Mouse (Mus musculus): Measurements from ENCODE around the gene Ndufaf3.
"Not testable (repeated sequence)": the region's sequence is repeated elsewhere in the genome, so short reads cannot be mapped to it uniquely, and the experiment has no call there.

Gene Ndufaf3

GRCm38 (mm10) chr9:108566815-108567776, at the start of gene Ndufaf3:
TSS of gene Ndufaf3 (minus strand) at chr9:108567434.
- peak; percentile 96 for DNase-seq

- no peak for DNase-seq
These were observed 44.3 kb upstream of the Ndufaf3 start for GRCm38 (mm10) chr9:108611488-108611887.

GRCm38 (mm10) chr9:108608889-108609288, 41.7 kb upstream of the Ndufaf3 start:
- no peak for DNase-seq

GRCm38 (mm10) chr9:108607929-108608328, 40.7 kb upstream of the Ndufaf3 start:
- DNase-seq: not testable (repeated sequence)

- no peak for DNase-seq
These were observed 34.8 kb upstream of the Ndufaf3 start for GRCm38 (mm10) chr9:108601986-108602385.

GRCm38 (mm10) chr9:108600011-108600410, 32.8 kb upstream of the Ndufaf3 start:
- no peak for DNase-seq

- DNase-seq: no peak
These were observed 31.9 kb upstream of the Ndufaf3 start for GRCm38 (mm10) chr9:108599021-108599566.

GRCm38 (mm10) chr9:108596998-108597764, 29.9 kb upstream of the Ndufaf3 start, which contains the start of gene P4htm:
TSS of gene P4htm (minus strand) at chr9:108597667.
- peak; percentile 81 for DNase-seq

- DNase-seq: no peak
These were observed 27.1 kb upstream of the Ndufaf3 start for GRCm38 (mm10) chr9:108594354-108594753.

GRCm38 (mm10) chr9:108591462-108591861, 24.2 kb upstream of the Ndufaf3 start:
- DNase-seq: no peak

- DNase-seq: no peak
These were observed 22.0 kb upstream of the Ndufaf3 start for GRCm38 (mm10) chr9:108589229-108589628.

GRCm38 (mm10) chr9:108587571-108588180, 20.4 kb upstream of the Ndufaf3 start:
- peak; percentile 77 for DNase-seq

- no peak for DNase-seq
These were observed 12.1 kb upstream of the Ndufaf3 start for GRCm38 (mm10) chr9:108579344-108579690.

GRCm38 (mm10) chr9:108578545-108579343, 11.5 kb upstream of the Ndufaf3 start, which contains the start of gene Wdr6:
TSS of gene Wdr6 (minus strand) at chr9:108578739.
- DNase-seq: peak; percentile 94

- DNase-seq: no peak
These were observed 10.8 kb upstream of the Ndufaf3 start for GRCm38 (mm10) chr9:108577934-108578544.

GRCm38 (mm10) chr9:108577025-108577424, 9.8 kb upstream of the Ndufaf3 start:
- no peak for DNase-seq

GRCm38 (mm10) chr9:108575321-108576297, 8.4 kb upstream of the Ndufaf3 start:
- DNase-seq: no peak

- no peak for DNase-seq
These were observed 7.7 kb upstream of the Ndufaf3 start for GRCm38 (mm10) chr9:108574921-108575320.

GRCm38 (mm10) chr9:108573774-108574690, 6.8 kb upstream of the Ndufaf3 start:
- peak; percentile 63 for DNase-seq
